Mouse (Mus musculus) brain, adult 10 weeks (tissue): Measurements from ENCODE around the gene Tas2r107. TPM values are rescaled to one million over a fixed set of nuclear protein-coding genes. Genes with fewer than 3 reads are reported as not detected.

ENCODE experiments used
- polyA plus RNA-seq: library from polyadenylated mRNA; stranded (reverse); fragments of 350-450 nt; fragmentation: Illumina TruSeq; extraction: RNeasy Lipid Tissue Mini Kit (QIAGEN cat#74804); gene quantifications from one replicate; pipeline ENCODE4 v1.2.3, GENCODE M21; 2015; ENCODE audit warnings: low read depth, low replicate concordance

Gene Tas2r107
- not detected for polyA plus RNA-seq

GRCm38 (mm10) chr6:131660049-131660448 is at the start of gene Tas2r107:
Tas2r107 (minus strand) TSS chr6:131660149.

GRCm38 (mm10) chr6:131689963-131690362 is 30.0 kb upstream of the Tas2r107 start, which contains the start of gene Tas2r114:
Tas2r114 (minus strand) TSS chr6:131690063.

DNA sequence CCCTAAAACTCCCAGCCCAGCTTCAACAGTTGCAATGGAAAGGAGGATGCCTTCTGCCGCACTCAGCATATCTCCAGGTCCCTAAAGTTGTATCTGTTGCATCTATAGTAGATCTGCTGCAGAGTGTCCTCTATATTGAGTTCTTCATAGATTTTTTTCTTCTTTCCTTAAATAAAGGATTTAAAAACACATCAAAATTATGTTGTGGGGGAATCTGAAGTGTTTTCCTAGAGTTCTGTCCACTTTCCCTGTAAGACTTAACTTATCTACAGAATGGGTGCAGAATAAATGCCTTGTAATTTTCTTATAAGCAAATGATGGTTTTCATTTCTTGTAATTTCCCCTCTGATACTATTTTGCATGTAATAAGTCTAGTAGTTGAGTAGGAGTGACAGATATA is 27.4 kb upstream of the Tas2r107 start, which contains the start of gene Tas2r105:
Gene Tas2r105 (minus strand): TSS at position 101 of the 400 bp plus-strand sequence.

DNA sequence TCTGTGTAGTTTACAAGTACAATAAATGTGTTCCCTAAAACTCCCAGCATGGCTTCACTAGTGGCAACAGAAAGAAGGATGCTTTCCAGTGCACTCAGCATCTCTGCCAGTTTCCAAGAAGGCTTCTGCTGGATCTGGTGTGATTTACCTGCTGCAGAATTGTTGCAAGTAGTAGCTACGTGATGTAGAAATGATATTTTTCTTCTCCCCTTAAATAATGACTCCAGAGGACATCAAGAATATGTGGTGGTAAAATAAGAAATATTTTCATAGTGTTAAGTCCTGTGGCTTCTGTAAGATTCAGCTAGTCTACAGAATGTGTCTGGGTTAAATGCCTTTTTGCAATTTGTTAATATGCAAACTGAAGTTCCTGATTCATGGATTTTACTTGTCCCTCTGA is 25.7 kb upstream of the Tas2r107 start, which contains the start of gene Tas2r104:
Gene Tas2r104 (minus strand): TSS at position 101 of the 400 bp plus-strand sequence.

DNA sequence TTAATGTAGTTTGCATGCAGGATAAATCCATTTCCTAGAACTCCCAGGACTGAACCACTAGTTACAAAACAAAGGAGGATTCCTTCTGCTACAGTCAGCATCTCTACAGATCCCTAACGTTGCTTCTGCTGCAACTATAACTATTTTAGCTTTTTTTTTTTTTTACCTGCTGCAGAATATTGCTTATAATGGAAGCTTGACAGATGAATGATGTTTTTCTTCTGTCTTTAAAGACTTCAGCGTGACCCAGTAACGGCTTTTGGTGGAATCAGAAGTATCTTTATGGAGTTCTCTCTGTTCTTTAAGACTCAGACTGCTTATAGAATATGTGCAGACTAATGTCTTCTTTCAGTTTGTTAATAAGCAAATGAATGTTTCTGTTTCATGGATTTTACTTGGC is 18.8 kb upstream of the Tas2r107 start, which contains the start of gene Tas2r106:
Gene Tas2r106 (minus strand): TSS at position 101 of the 400 bp plus-strand sequence.

GRCm38 (mm10) chr6:131630812-131631211 is 29.1 kb downstream of the Tas2r107 start, which contains the start of gene Tas2r130:
Tas2r130 (minus strand) TSS chr6:131630912.

Other genes starting within 250 kb of the Tas2r107 start
- gene 5430401F13Rik, start 173.7 kb downstream of the Tas2r107 start, polyA plus RNA-seq: not detected
- not detected for gene Gm6619, start 173.7 kb downstream of the Tas2r107 start, polyA plus RNA-seq
- not detected for gene Tas2r130, start 29.2 kb downstream of the Tas2r107 start, polyA plus RNA-seq
- not detected for gene Tas2r106, start 18.7 kb upstream of the Tas2r107 start, polyA plus RNA-seq
- not detected for gene Tas2r104, start 25.6 kb upstream of the Tas2r107 start, polyA plus RNA-seq
- not detected for gene Tas2r105, start 27.3 kb upstream of the Tas2r107 start, polyA plus RNA-seq
- not detected for gene Tas2r114, start 29.9 kb upstream of the Tas2r107 start, polyA plus RNA-seq